Mouse (Mus musculus) embryonic facial prominence, embryonic 14.5 days (tissue): ENCODE data around the gene Dennd4b. TPM values are rescaled to one million over a fixed set of nuclear protein-coding genes. Genes with fewer than 3 reads are reported as not detected.

Source experiments
- ATAC-seq: fragments of 200-750 bp; cut with Nextera tagmentation; 2 replicates; pipeline ENCODE4 v1.8.0; 2017; ENCODE audit warnings: low read depth, moderate number of reproducible peaks, moderate TSS enrichment
- DNase-seq: peaks from one replicate; pipeline ENCODE4 v3.0.0-alpha.2; 2015; ENCODE audit warnings: low spot score
- H3K27ac ChIP-seq: fragments of 300-500 bp; sonication (generic); replicated peaks from 2 replicates; pipeline ENCODE4 v1.5.1; 2014; ENCODE audit warnings: low read depth, mild to moderate bottlenecking, low read length, moderate library complexity
- H3K27me3 ChIP-seq: fragments of 300-500 bp; sonication (generic); replicated peaks from 2 replicates; pipeline ENCODE4 v1.6.1; 2014; ENCODE audit warnings: low read length; ENCODE audit not compliant: control insufficient read depth, insufficient read depth
- H3K36me3 ChIP-seq: fragments of 300-500 bp; sonication (generic); 2 replicates; pipeline ENCODE4 v1.6.1; 2014; ENCODE audit warnings: low read length, mixed read lengths; ENCODE audit not compliant: control insufficient read depth, insufficient read depth
- H3K4me1 ChIP-seq: fragments of 300-500 bp; sonication (generic); 2 replicates; pipeline ENCODE4 v1.6.1; 2014; ENCODE audit warnings: antibody characterized with exemption, low read length; ENCODE audit not compliant: control insufficient read depth, insufficient read depth
- H3K4me2 ChIP-seq: fragments of 300-500 bp; sonication (generic); 2 replicates; pipeline ENCODE4 v1.6.1; 2014; ENCODE audit warnings: low read depth, mild to moderate bottlenecking, low read length, moderate library complexity, mixed read lengths
- H3K4me3 ChIP-seq: fragments of 300-500 bp; sonication (generic); 2 replicates; pipeline ENCODE4 v1.5.1; 2014; ENCODE audit warnings: low read depth, mild to moderate bottlenecking, low read length
- H3K9ac ChIP-seq: fragments of 300-500 bp; sonication (generic); 2 replicates; pipeline ENCODE4 v1.6.1; 2014; ENCODE audit warnings: low read depth, mild to moderate bottlenecking, low read length, moderate library complexity, mixed read lengths
- H3K9me3 ChIP-seq: fragments of 300-500 bp; sonication (generic); 2 replicates; pipeline ENCODE4 v1.6.1; 2016; ENCODE audit warnings: low read length; ENCODE audit not compliant: control insufficient read depth
- WGBS: fragments of 180-500 bp; shearing (Covaris S2); extraction: QIAGEN DNeasy Blood & Tissue Kit; methylation state at CpG from one replicate; pipeline ENCODE4 v1.1.7; 2014; 5-methylcytosine and 5-hydroxymethylcytosine counted together
- microRNA-seq: library from miRNA; unstranded; fragments of <30 nt; microRNA quantifications from one replicate; pipeline ENCODE4, GENCODE M21; 2016; ENCODE audit warnings: borderline number of aligned reads
- polyA plus RNA-seq: library from polyadenylated mRNA; unstranded; fragments of >200 nt; fragmentation: Nextera tagmentation; extraction: Ambion mirVana; gene quantifications from 2 replicates; pipeline ENCODE4 v1.2.1, GENCODE M21; 2014

The Dennd4b gene
- polyA plus RNA-seq, 1 experiment from 2014 or later: 4.7 TPM

DNA sequence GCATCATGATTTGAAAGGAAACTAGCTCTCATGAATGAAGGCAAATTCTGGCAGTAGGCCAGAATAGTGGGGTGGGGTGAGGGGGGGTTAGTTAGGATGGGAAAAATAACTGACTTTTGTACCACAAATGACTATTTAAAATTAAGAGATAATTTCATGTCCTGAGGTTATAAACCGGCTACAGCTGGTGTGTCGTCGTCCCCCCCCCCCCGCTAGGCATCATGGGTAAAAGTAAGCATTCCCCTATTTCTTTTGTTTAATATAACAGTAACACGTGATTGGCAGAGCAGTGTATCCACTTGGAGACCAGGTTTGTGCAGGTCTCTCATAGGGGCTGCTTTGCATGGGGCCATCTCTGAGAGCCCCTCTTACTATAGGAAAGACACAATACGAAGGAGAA is 57.3 kb downstream of the Dennd4b start:
- no peak overlapping the region for H3K4me3 ChIP-seq
- H3K27me3 ChIP-seq: no peaks in the 10 kb centered on the region
- ATAC-seq (no peak; the same call in 1 of the 2 replicates), DNase-seq (no peak)
- peak overlapping the region; percentile 71; the same call in 1 of the 2 replicates for H3K27ac ChIP-seq
- H3K9ac ChIP-seq: no peak overlapping the region
- H3K9me3 ChIP-seq: no peaks in the 10 kb centered on the region
- H3K4me1 ChIP-seq: peaks cover 26% of the 10 kb centered on the region
- 0 out of 2 replicates have a peak, but pooled peaks cover 4% of the 10 kb centered on the region for H3K36me3 ChIP-seq
- 46% methylated on average over 5 of the region's 6 CpGs for WGBS
- H3K4me2 ChIP-seq: peak overlapping the region; percentile 37

DNA sequence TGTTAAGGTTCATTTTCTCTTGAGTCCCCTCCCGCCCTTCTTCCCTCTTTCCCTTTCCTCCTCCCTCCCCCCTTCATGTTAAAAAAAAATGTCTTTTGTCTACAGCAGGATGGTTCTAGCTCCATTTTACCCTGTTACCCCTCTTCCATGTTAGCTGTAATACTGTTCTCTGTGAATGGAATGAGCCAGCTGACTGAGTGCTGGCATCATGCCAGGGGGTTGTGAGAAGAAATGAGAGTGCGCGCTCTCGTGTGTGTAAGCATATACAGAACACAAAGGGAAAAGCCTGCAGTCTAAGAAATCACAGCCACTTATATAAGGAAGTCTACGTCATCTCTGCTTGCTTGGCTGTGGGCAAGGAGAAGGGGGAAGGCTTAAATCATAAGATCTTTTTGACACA is 58.1 kb downstream of the Dennd4b start:
- H3K27me3 ChIP-seq: no peaks in the 10 kb centered on the region
- peak overlapping the region; percentile 5; the same call in 1 of the 2 replicates for H3K4me2 ChIP-seq
- DNase-seq (peak; percentile 97), ATAC-seq (peak; percentile 94)
- H3K36me3 ChIP-seq: 0 out of 2 replicates have a peak, but pooled peaks cover 4% of the 10 kb centered on the region
- H3K9me3 ChIP-seq: no peaks in the 10 kb centered on the region
- H3K9ac ChIP-seq: no peak overlapping the region; the same call in 1 of the 2 replicates
- peaks cover 26% of the 10 kb centered on the region for H3K4me1 ChIP-seq
- WGBS: 9% methylated on average over 5 of the region's 5 CpGs
- H3K4me3 ChIP-seq: no peak overlapping the region
- H3K27ac ChIP-seq: peak overlapping the region; percentile 71; the same call in 1 of the 2 replicates

Small RNA genes lying within 50 kb of the gene (microRNA-seq; reads per million reads assigned to microRNA genes)
- not detected for gene Mir7012

Other genes starting within 250 kb of the Dennd4b start
- 144 TPM in 2 replicates for gene 4933434E20Rik, start 213.5 kb upstream of the Dennd4b start, polyA plus RNA-seq
- gene Ubap2l, start 212.6 kb upstream of the Dennd4b start, polyA plus RNA-seq: 207 and 211 TPM in 2 replicates
- 423 and 451 TPM in 2 replicates for gene Tpm3, start 192.5 kb upstream of the Dennd4b start, polyA plus RNA-seq
- gene Nup210l, start 161.1 kb upstream of the Dennd4b start, polyA plus RNA-seq: 0.18 and 0.43 TPM in 2 replicates
- 2,089 and 2,268 TPM in 2 replicates for gene Rps27, start 51.5 kb upstream of the Dennd4b start, polyA plus RNA-seq
- 18.1 and 19.8 TPM in 2 replicates for gene Rab13, start 51.5 kb upstream of the Dennd4b start, polyA plus RNA-seq
- gene Jtb, start 33.6 kb upstream of the Dennd4b start, polyA plus RNA-seq: 112 and 114 TPM in 2 replicates
- 5.2 and 6.1 TPM in 2 replicates for gene Creb3l4, start 21.7 kb upstream of the Dennd4b start, polyA plus RNA-seq
- gene Slc39a1, start 17.0 kb upstream of the Dennd4b start, polyA plus RNA-seq: 88.1 and 90.9 TPM in 2 replicates
- 14.2 and 14.4 TPM in 2 replicates for gene Crtc2, start 11.0 kb upstream of the Dennd4b start, polyA plus RNA-seq
- gene Gatad2b, start 28.0 kb downstream of the Dennd4b start, polyA plus RNA-seq: 13.2 and 13.4 TPM in 2 replicates
- gene Slc27a3, start 124.8 kb downstream of the Dennd4b start, polyA plus RNA-seq: 24.3 and 26.2 TPM in 2 replicates
- 26.0 and 31.8 TPM in 2 replicates for gene Ints3, start 168.4 kb downstream of the Dennd4b start, polyA plus RNA-seq
- 6.7 and 8.2 TPM in 2 replicates for gene Npr1, start 200.7 kb downstream of the Dennd4b start, polyA plus RNA-seq
- gene Ilf2, start 210.9 kb downstream of the Dennd4b start, polyA plus RNA-seq: 137 and 166 TPM in 2 replicates
- gene Snapin, start 225.8 kb downstream of the Dennd4b start, polyA plus RNA-seq: 79.6 and 89.9 TPM in 2 replicates
- 92.1 and 98.4 TPM in 2 replicates for gene Chtop, start 244.3 kb downstream of the Dennd4b start, polyA plus RNA-seq
- gene S100a1, start 249.2 kb downstream of the Dennd4b start, polyA plus RNA-seq: 37.2 and 49.6 TPM in 2 replicates
- 40.8 and 45.8 TPM in 2 replicates for gene S100a13, start 249.2 kb downstream of the Dennd4b start, polyA plus RNA-seq